Mouse (Mus musculus): Measurements from ENCODE around the gene Gm43191. TPM values are rescaled to one million over a fixed set of nuclear protein-coding genes. Genes with fewer than 3 reads are reported as not detected.

The Gm43191 gene
- polyA plus RNA-seq, 1 experiment from 2014 or later = not detected

GRCm38 (mm10) chr3:116711624-116712435, 30.8 kb upstream of the Gm43191 start:
- Histone ChIP-seq H3K9me3 (replicated peaks; ENCODE audit: control insufficient read depth, low read length) (no peaks in the 10 kb centered on the region), H3K4me2 (ENCODE audit: low read depth, low read length) (peak overlapping the region; percentile 85), H3K4me1 (ENCODE audit: control insufficient read depth, insufficient read depth, low read length) (peaks cover 15% of the 10 kb centered on the region), H3K27me3 (ENCODE audit: control insufficient read depth, insufficient read depth, low read length) (no peaks in the 10 kb centered on the region), H3K27ac (ENCODE audit: low read length) (peak overlapping the region; percentile 82), H3K4me3 (ENCODE audit: low read length) (peak overlapping the region; percentile 99), H3K36me3 (ENCODE audit: control insufficient read depth, insufficient read depth) (no peaks in the 10 kb centered on the region), H3K9ac (ENCODE audit: low read length) (peak overlapping the region; percentile 97)
- ATAC-seq (replicated peaks; ENCODE audit: extremely low read depth, insufficient read depth, low FRiP score) = peak; percentile 89
- WGBS = under 1% methylated on average over 80 of the region's 85 CpGs

DNA sequence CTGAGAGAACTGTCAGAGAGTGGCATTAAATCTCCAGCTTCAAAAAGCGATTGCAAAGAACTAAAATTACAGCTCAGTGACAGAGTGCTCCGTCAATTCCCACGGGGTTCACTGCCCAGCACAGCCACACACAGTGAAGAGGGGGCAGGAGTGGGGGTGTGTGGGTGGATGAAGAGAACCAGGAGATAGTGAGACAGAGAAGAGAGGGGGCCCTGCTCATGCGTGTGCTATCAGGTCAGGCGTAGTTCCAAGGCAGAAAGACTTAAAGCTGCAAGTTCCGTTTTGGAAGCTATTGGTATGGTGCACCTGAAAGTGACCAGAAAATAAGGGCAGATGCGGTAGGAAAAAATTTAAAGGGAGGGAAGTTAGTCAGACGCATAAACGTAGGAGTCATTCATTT, 29.9 kb upstream of the Gm43191 start:
- Histone ChIP-seq H3K36me3 (ENCODE audit: control insufficient read depth, insufficient read depth) (no peaks in the 10 kb centered on the region), H3K27me3 (ENCODE audit: control insufficient read depth, insufficient read depth, low read length) (no peaks in the 10 kb centered on the region), H3K9ac (ENCODE audit: low read length) (peak overlapping the region; percentile 49; the same call in 1 of the 2 replicates), H3K27ac (ENCODE audit: low read length) (no peak overlapping the region), H3K9me3 (replicated peaks; ENCODE audit: control insufficient read depth, low read length) (no peaks in the 10 kb centered on the region), H3K4me2 (ENCODE audit: low read depth, low read length) (peak overlapping the region; percentile 85), H3K4me3 (ENCODE audit: low read length) (peak overlapping the region; percentile 99), H3K4me1 (ENCODE audit: control insufficient read depth, insufficient read depth, low read length) (peaks cover 15% of the 10 kb centered on the region)
- WGBS = 24% methylated on average over 9 of the region's 9 CpGs
- no peak for ATAC-seq (replicated peaks; ENCODE audit: extremely low read depth, insufficient read depth, low FRiP score)

DNA sequence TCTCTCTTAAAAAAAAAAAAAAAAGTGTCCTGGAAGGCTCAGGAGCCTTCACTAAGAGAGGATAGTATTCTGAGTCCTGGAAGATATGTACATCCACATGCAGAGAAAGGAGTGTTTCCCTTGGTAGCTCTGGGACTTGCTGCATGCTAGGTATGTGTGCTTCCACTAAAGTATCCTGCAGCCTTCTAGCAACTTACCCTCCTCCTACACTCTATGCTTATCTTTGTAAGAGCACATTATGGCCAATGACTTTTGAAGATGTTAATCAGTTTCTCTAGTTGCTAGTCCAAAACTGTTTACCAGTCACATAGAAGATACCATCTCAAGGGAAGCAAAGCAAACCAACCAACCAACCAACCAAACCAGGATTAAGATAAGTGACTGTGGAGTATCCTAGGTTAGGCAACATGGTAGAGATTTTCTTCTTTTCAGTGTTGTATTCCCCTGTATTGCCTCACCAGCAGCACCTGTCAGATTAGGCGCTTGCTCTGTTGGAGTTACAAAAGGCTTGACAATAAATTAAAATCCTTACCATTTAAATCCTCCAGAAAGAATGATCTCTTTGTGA, 24.7 kb upstream of the Gm43191 start:
- Histone ChIP-seq H3K27me3 (ENCODE audit: control insufficient read depth, insufficient read depth, low read length) (no peaks in the 10 kb centered on the region), H3K27ac (ENCODE audit: low read length) (no peak overlapping the region), H3K36me3 (ENCODE audit: control insufficient read depth, insufficient read depth) (no peaks in the 10 kb centered on the region), H3K9ac (ENCODE audit: low read length) (no peak overlapping the region), H3K4me3 (ENCODE audit: low read length) (no peak overlapping the region), H3K4me1 (ENCODE audit: control insufficient read depth, insufficient read depth, low read length) (peaks cover 5% of the 10 kb centered on the region), H3K9me3 (replicated peaks; ENCODE audit: control insufficient read depth, low read length) (no peaks in the 10 kb centered on the region), H3K4me2 (ENCODE audit: low read depth, low read length) (no peak overlapping the region)
- 93% methylated on average over 1 of the region's 1 CpGs for whole genome bisulfite sequencing
- ATAC-seq (replicated peaks; ENCODE audit: extremely low read depth, insufficient read depth, low FRiP score) = no peak

DNA sequence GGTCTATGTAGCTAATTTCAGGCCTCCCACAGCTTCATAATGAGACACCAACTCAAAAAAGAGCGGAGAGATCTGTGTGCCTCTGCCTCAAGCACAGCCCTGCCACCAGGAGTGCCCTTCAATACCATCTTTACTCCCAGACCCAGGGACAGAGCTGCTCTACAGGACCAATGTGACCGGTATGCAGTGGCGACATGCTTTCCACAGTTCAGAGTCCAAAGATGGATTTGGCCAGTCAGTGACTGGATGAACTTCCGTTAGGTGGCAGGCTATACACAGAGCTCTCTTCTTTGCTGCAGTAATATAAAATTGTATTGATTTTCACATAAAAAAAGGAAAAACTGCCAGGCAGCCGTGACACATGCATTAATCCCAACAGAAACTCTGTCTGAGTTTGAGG, 22.8 kb upstream of the Gm43191 start:
- WGBS = 93% methylated on average over 5 of the region's 5 CpGs
- no peak overlapping the region for H3K4me3 ChIP-seq (ENCODE audit: low read length)
- H3K27me3 ChIP-seq (ENCODE audit: control insufficient read depth, insufficient read depth, low read length) = no peaks in the 10 kb centered on the region
- no peak overlapping the region for H3K9ac ChIP-seq (ENCODE audit: low read length)
- H3K4me2 ChIP-seq (ENCODE audit: low read depth, low read length) = no peak overlapping the region
- H3K27ac ChIP-seq (ENCODE audit: low read length) = no peak overlapping the region
- no peaks in the 10 kb centered on the region for H3K9me3 ChIP-seq (replicated peaks; ENCODE audit: control insufficient read depth, low read length)
- ATAC-seq (replicated peaks; ENCODE audit: extremely low read depth, insufficient read depth, low FRiP score) = no peak
- H3K4me1 ChIP-seq (ENCODE audit: control insufficient read depth, insufficient read depth, low read length) = peaks cover 3% of the 10 kb centered on the region
- H3K36me3 ChIP-seq (ENCODE audit: control insufficient read depth, insufficient read depth) = no peaks in the 10 kb centered on the region

- H3K36me3 ChIP-seq (ENCODE audit: control insufficient read depth, insufficient read depth) = no peaks in the 10 kb centered on the region
- ATAC-seq (replicated peaks; ENCODE audit: extremely low read depth, insufficient read depth, low FRiP score) = no peak
- 92% methylated on average over 1 of the region's 1 CpGs for WGBS
These were observed 21.7 kb upstream of the Gm43191 start for GRCm38 (mm10) chr3:116702647-116703272.

DNA sequence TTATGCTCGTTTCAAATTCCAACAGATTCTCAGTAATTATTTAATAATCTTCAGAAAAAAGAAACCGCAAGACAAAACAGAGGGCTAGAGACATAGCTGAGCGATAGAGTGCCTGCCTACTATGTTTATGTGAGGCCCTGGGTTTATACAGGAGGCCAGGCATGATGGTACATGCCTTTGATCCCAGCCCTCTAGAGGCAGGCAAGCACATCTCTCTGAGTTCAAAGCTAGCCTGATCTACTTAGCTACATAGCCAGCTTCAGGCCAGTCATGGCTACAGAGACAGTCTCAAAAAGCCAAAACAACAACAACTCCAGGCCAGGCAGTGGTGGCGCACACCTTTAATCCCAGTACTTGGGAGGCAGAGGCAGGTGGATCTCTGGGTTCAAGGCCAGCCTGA, 20.5 kb upstream of the Gm43191 start:
- no peak overlapping the region for H3K9ac ChIP-seq (ENCODE audit: low read length)
- no peak for ATAC-seq (replicated peaks; ENCODE audit: extremely low read depth, insufficient read depth, low FRiP score)
- H3K4me1 ChIP-seq (ENCODE audit: control insufficient read depth, insufficient read depth, low read length) = peaks cover 3% of the 10 kb centered on the region
- no peak overlapping the region for H3K4me3 ChIP-seq (ENCODE audit: low read length)
- no peak overlapping the region for H3K4me2 ChIP-seq (ENCODE audit: low read depth, low read length)
- no peaks in the 10 kb centered on the region for H3K36me3 ChIP-seq (ENCODE audit: control insufficient read depth, insufficient read depth)
- H3K27me3 ChIP-seq (ENCODE audit: control insufficient read depth, insufficient read depth, low read length) = no peaks in the 10 kb centered on the region
- no peaks in the 10 kb centered on the region for H3K9me3 ChIP-seq (replicated peaks; ENCODE audit: control insufficient read depth, low read length)
- 94% methylated on average over 4 of the region's 4 CpGs for WGBS
- no peak overlapping the region for H3K27ac ChIP-seq (ENCODE audit: low read length)

More at GRCm38 (mm10) chr3:116702647-116703272, 21.7 kb upstream of the Gm43191 start:
- no peak overlapping the region for H3K4me3 ChIP-seq (ENCODE audit: low read length)
- H3K27ac ChIP-seq (ENCODE audit: low read length) = no peak overlapping the region
- H3K4me1 ChIP-seq (ENCODE audit: control insufficient read depth, insufficient read depth, low read length) = peaks cover 3% of the 10 kb centered on the region
- no peaks in the 10 kb centered on the region for H3K9me3 ChIP-seq (replicated peaks; ENCODE audit: control insufficient read depth, low read length)
- no peak overlapping the region for H3K9ac ChIP-seq (ENCODE audit: low read length)
- no peaks in the 10 kb centered on the region for H3K27me3 ChIP-seq (ENCODE audit: control insufficient read depth, insufficient read depth, low read length)
- H3K4me2 ChIP-seq (ENCODE audit: low read depth, low read length) = no peak overlapping the region

- H3K9me3 ChIP-seq (replicated peaks; ENCODE audit: control insufficient read depth, low read length) = no peaks in the 10 kb centered on the region
- 38% methylated on average over 2 of the region's 2 CpGs for WGBS
- ATAC-seq (replicated peaks; ENCODE audit: extremely low read depth, insufficient read depth, low FRiP score) = no peak
- no peak overlapping the region for H3K9ac ChIP-seq (ENCODE audit: low read length)
- H3K36me3 ChIP-seq (ENCODE audit: control insufficient read depth, insufficient read depth) = 0 out of 2 replicates have a peak, but pooled peaks cover 2% of the 10 kb centered on the region
- peaks cover 3% of the 10 kb centered on the region for H3K4me1 ChIP-seq (ENCODE audit: control insufficient read depth, insufficient read depth, low read length)
- no peak overlapping the region for H3K4me2 ChIP-seq (ENCODE audit: low read depth, low read length)
- no peak overlapping the region for H3K4me3 ChIP-seq (ENCODE audit: low read length)
- no peak overlapping the region for H3K27ac ChIP-seq (ENCODE audit: low read length)
- H3K27me3 ChIP-seq (ENCODE audit: control insufficient read depth, insufficient read depth, low read length) = no peaks in the 10 kb centered on the region
These were observed 17.7 kb upstream of the Gm43191 start for GRCm38 (mm10) chr3:116698786-116699185.

DNA sequence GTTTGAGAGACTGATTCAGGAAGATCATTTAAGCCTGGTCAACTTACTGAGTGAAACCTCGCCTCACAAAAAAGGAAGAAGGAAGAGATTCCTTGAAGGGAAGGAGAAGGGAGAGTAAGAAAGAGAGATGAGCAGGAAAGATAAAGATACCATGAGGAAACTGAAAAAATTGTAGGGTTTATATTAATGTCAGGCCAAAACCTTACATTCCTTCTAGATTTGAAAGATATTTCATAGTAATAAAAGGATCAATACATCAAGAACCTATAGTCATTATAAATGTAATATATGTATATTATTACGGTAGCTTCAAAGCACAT, 14.6 kb upstream of the Gm43191 start:
- no peak overlapping the region for H3K27ac ChIP-seq (ENCODE audit: low read length)
- WGBS = 89% methylated on average over 2 of the region's 2 CpGs
- H3K27me3 ChIP-seq (ENCODE audit: control insufficient read depth, insufficient read depth, low read length) = no peaks in the 10 kb centered on the region
- peaks cover 2% of the 10 kb centered on the region; the same call in 1 of the 2 replicates for H3K36me3 ChIP-seq (ENCODE audit: control insufficient read depth, insufficient read depth)
- ATAC-seq (replicated peaks; ENCODE audit: extremely low read depth, insufficient read depth, low FRiP score) = no peak
- peaks cover 3% of the 10 kb centered on the region for H3K4me1 ChIP-seq (ENCODE audit: control insufficient read depth, insufficient read depth, low read length)
- no peak overlapping the region for H3K9ac ChIP-seq (ENCODE audit: low read length)
- H3K4me3 ChIP-seq (ENCODE audit: low read length) = no peak overlapping the region
- no peaks in the 10 kb centered on the region for H3K9me3 ChIP-seq (replicated peaks; ENCODE audit: control insufficient read depth, low read length)
- no peak overlapping the region for H3K4me2 ChIP-seq (ENCODE audit: low read depth, low read length)
